Mouse (Mus musculus) heart, adult 2 months (tissue): ENCODE measurements around the gene Ltbr.

Experiments
- CTCF ChIP-seq: fragments of 200-600 bp; IDR thresholded peaks from 2 replicates; pipeline ENCODE4 v1.8.1; 2022; ENCODE audit warnings: antibody characterized with exemption, mild to moderate bottlenecking, moderate library complexity
- EP300 ChIP-seq: fragments of 200-500 bp; IDR thresholded peaks from 2 replicates; pipeline ENCODE4 v1.6.1; 2011; ENCODE audit warnings: low read depth, low read length, control low read depth; ENCODE audit not compliant: insufficient read depth
- POLR2A ChIP-seq: fragments of 200-500 bp; IDR thresholded peaks from 2 replicates; pipeline ENCODE4 v1.6.1; 2011; ENCODE audit warnings: mild to moderate bottlenecking, low read depth, low read length, control low read depth; ENCODE audit not compliant: insufficient read depth

DNA sequence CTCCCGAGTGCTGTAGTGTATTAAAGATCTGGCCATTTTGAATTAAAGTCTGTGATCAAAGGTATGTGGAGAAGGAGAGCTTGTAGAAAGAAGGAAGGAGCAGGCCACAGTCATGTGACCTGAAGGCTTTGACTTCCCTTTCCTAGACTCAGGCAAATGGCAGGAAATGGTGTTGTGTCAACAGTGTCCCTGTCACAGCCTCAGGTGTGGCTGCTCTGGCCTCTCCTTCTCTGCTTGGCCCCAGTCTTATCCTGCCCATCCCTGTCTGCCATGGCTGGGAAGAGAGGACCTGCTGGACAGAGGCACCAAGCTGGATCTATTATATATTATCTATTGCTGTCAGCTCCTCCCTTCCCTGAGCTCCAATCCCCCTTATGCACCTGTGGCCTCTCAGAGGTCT lies 31.9 kb upstream of the Ltbr start:
- no peak for TF ChIP-seq EP300
- no peak for TF ChIP-seq CTCF
- no peak for TF ChIP-seq POLR2A
